Mouse (Mus musculus) hindbrain, embryonic 12.5 days (tissue): ENCODE results near the gene Clba1. TPM values are rescaled to one million over a fixed set of nuclear protein-coding genes. Genes with fewer than 3 reads are reported as not detected.

Experiments
- ATAC-seq: fragments of 200-750 bp; cut with Nextera tagmentation; 2 replicates; pipeline ENCODE4 v1.8.0; 2017; ENCODE audit warnings: moderate TSS enrichment; ENCODE audit not compliant: low FRiP score
- H3K27ac ChIP-seq: fragments of 300-500 bp; sonication (generic); 2 replicates; pipeline ENCODE4 v1.5.1; 2016; ENCODE audit warnings: mild to moderate bottlenecking
- H3K27me3 ChIP-seq: fragments of 300-500 bp; sonication (generic); 2 replicates; pipeline ENCODE4 v1.6.1; 2016; ENCODE audit warnings: mild to moderate bottlenecking
- H3K36me3 ChIP-seq: fragments of 300-500 bp; sonication (generic); 2 replicates; pipeline ENCODE4 v1.6.1; 2016; ENCODE audit warnings: mild to moderate bottlenecking
- H3K4me1 ChIP-seq: fragments of 300-500 bp; sonication (generic); 2 replicates; pipeline ENCODE4 v1.6.1; 2016
- H3K4me2 ChIP-seq: fragments of 300-500 bp; sonication (generic); replicated peaks from 2 replicates; pipeline ENCODE4 v1.6.1; 2016; ENCODE audit warnings: mild to moderate bottlenecking
- H3K4me3 ChIP-seq: fragments of 300-500 bp; sonication (generic); 2 replicates; pipeline ENCODE4 v1.5.1; 2016; ENCODE audit warnings: mild to moderate bottlenecking
- H3K9ac ChIP-seq: fragments of 300-500 bp; sonication (generic); 2 replicates; pipeline ENCODE4 v1.6.1; 2016; ENCODE audit warnings: mild to moderate bottlenecking, moderate library complexity
- H3K9me3 ChIP-seq: fragments of 300-500 bp; sonication (generic); replicated peaks from 2 replicates; pipeline ENCODE4 v1.6.1; 2016; ENCODE audit warnings: mild to moderate bottlenecking
- WGBS: fragments of 180-500 bp; shearing (Covaris S2); methylation state at CpG from one replicate; pipeline ENCODE4 v1.1.7; 2016; 5-methylcytosine and 5-hydroxymethylcytosine counted together
- polyA plus RNA-seq: library from polyadenylated mRNA; unstranded; fragments of >200 nt; fragmentation: Nextera tagmentation; extraction: Ambion mirVana; gene quantifications from 2 replicates; pipeline ENCODE4 v1.2.1, GENCODE M21; 2016

Clba1 gene
- polyA plus RNA-seq, 1 experiment from 2014 or later, result 19.7 TPM

DNA sequence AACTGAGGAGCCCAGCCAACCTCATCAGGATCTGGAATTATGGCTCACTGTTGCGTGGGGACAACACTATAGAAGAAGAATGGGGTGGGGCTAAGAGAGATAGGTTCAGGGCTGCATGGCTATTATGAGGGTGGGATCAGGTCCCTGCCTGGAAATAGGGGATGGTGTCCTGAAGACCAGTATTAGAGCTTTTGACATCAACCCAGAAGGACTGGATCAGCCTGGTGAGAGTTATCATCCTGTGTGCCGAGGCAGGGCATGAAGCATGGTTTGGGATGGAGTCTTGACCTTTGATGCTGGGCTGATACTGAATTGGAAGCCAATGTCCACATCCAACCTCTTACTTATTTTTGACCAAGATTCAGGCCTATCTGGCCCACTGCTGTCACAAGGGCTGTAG lies 39.0 kb upstream of the Clba1 start:
- Histone ChIP-seq H3K36me3 (no peaks in the 10 kb centered on the region), H3K27me3 (no peaks in the 10 kb centered on the region), H3K4me2 (no peak overlapping the region), H3K4me1 (no peaks in the 10 kb centered on the region), H3K9ac (no peak overlapping the region), H3K9me3 (no peaks in the 10 kb centered on the region), H3K27ac (no peak overlapping the region), H3K4me3 (no peak overlapping the region)
- no peak for ATAC-seq
- 79% methylated on average over 2 of the region's 2 CpGs for WGBS

DNA sequence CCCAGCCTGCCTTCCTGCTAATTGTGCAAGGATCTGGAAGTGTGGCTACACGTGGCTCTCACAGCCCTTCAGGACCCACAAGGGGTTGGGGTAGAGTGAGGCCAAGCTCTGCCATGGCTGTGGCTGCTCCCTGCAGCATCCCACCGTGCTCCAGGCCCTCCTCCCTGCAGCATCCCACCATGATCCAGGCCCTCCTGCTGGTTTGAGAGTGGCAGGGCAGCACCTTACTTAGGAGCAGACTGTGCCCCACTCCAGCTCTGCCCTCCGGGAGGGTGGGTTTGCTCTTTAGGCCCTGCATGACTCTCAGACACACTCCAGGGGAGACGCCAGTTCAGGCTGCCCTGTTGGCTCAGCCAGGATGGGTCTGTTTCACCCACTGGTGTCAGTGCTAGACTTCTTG lies 38.3 kb upstream of the Clba1 start:
- H3K27ac ChIP-seq, result no peak overlapping the region
- ATAC-seq, result no peak
- no peaks in the 10 kb centered on the region for H3K4me1 ChIP-seq
- H3K4me3 ChIP-seq, result no peak overlapping the region
- H3K9me3 ChIP-seq, result no peaks in the 10 kb centered on the region
- 70% methylated on average over 4 of the region's 4 CpGs for WGBS
- no peak overlapping the region for H3K9ac ChIP-seq
- H3K27me3 ChIP-seq, result no peaks in the 10 kb centered on the region
- no peaks in the 10 kb centered on the region for H3K36me3 ChIP-seq
- no peak overlapping the region for H3K4me2 ChIP-seq

DNA sequence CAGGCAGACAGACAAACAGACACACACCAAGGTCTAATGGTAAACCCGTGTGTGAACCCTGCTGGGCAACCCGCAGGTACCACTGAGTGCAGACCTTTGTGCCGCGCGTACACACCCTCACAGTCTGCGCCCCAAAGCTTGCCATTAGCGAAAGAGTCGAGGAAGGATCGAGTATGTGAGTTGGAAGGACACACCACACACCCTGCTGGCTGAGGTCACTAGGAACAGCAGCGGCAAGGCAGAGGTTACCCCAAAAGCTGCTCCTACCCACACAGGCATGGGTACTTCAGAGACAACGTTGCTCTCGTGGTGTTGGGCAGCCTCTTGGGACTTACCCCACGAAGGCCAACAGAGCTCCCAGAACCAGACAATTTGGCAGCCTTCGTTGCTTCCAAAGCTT lies 36.4 kb upstream of the Clba1 start:
- no peak for ATAC-seq
- no peak overlapping the region for H3K9ac ChIP-seq
- no peak overlapping the region for H3K4me2 ChIP-seq
- no peaks in the 10 kb centered on the region for H3K4me1 ChIP-seq
- H3K27me3 ChIP-seq, result no peaks in the 10 kb centered on the region
- 90% methylated on average over 14 of the region's 14 CpGs for WGBS
- H3K9me3 ChIP-seq, result no peaks in the 10 kb centered on the region
- no peak overlapping the region for H3K4me3 ChIP-seq
- no peaks in the 10 kb centered on the region for H3K36me3 ChIP-seq
- H3K27ac ChIP-seq, result no peak overlapping the region

DNA sequence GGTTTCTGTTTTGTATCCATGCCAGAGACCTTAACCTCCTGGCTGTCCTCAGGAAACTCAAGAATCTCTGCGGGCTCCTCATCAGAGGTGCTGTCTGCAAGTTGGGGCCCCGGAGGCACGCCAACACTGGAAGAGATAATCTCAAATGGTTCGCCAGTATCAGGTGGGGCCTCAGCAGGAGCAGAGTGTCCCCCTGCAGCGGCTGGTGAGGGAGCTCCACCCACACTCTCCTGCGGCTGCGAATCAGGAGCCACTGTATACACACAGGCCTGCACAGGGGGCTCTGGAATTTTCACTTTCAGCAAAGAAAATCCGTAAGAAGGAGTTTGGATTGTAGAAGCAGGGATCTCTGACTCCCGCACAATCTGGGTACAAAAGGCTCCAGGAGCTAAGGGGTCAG lies 35.4 kb upstream of the Clba1 start:
- H3K4me2 ChIP-seq, result no peak overlapping the region
- no peak overlapping the region for H3K27ac ChIP-seq
- WGBS, result 43% methylated on average over 9 of the region's 9 CpGs
- no peak for ATAC-seq
- no peak overlapping the region for H3K4me3 ChIP-seq
- H3K9me3 ChIP-seq, result no peaks in the 10 kb centered on the region
- H3K36me3 ChIP-seq, result no peaks in the 10 kb centered on the region
- no peak overlapping the region for H3K9ac ChIP-seq
- H3K27me3 ChIP-seq, result no peaks in the 10 kb centered on the region
- H3K4me1 ChIP-seq, result no peaks in the 10 kb centered on the region

DNA sequence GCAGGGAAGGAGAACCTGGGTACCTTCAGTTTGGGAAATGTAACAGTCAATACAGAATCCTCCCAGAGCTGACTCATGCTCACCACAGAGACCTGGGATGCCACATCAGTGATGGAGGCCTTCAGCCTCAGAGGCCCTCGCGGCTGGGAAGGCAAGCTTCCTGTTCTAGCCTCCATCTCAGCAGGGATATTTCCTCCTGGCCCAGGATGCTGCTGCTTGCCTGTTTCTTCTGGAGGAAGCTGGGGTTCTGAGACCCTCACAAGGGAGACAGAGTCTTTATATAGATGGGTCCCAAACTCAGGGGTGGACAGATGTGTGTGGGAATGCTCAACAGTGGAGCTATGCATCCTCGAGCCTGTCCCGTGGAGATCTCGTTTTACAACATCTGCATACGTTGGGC lies 34.7 kb upstream of the Clba1 start:
- H3K9ac ChIP-seq, result no peak overlapping the region
- 91% methylated on average over 6 of the region's 6 CpGs for WGBS
- H3K36me3 ChIP-seq, result no peaks in the 10 kb centered on the region
- no peak overlapping the region for H3K27ac ChIP-seq
- no peaks in the 10 kb centered on the region for H3K9me3 ChIP-seq
- H3K4me2 ChIP-seq, result no peak overlapping the region
- no peak overlapping the region for H3K4me3 ChIP-seq
- no peak for ATAC-seq
- H3K27me3 ChIP-seq, result no peaks in the 10 kb centered on the region
- H3K4me1 ChIP-seq, result no peaks in the 10 kb centered on the region

DNA sequence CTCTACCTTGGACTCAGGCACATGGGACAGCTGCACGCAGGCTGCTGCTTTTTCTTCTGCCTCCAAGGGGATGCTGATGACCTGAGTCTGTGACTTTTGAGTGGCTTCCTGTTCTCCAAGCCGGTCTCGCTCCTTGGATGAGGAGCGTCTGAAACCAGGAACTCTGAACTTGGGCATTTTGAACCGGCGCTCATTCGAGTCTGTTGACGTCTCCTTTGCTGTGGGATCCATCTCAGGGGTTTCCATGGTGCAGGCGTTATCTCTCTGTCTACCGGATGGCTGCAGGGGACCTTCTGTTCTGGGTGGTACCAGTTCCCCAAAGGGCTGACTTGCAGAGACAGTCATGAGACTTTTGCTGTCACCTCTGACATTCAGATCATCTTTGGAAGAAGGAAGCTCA lies 34.3 kb upstream of the Clba1 start:
- no peak for ATAC-seq
- no peaks in the 10 kb centered on the region for H3K36me3 ChIP-seq
- 95% methylated on average over 10 of the region's 10 CpGs for WGBS
- no peaks in the 10 kb centered on the region for H3K9me3 ChIP-seq
- H3K27ac ChIP-seq, result no peak overlapping the region
- no peaks in the 10 kb centered on the region for H3K27me3 ChIP-seq
- no peak overlapping the region for H3K4me3 ChIP-seq
- no peak overlapping the region for H3K4me2 ChIP-seq
- no peak overlapping the region for H3K9ac ChIP-seq
- no peaks in the 10 kb centered on the region for H3K4me1 ChIP-seq

DNA sequence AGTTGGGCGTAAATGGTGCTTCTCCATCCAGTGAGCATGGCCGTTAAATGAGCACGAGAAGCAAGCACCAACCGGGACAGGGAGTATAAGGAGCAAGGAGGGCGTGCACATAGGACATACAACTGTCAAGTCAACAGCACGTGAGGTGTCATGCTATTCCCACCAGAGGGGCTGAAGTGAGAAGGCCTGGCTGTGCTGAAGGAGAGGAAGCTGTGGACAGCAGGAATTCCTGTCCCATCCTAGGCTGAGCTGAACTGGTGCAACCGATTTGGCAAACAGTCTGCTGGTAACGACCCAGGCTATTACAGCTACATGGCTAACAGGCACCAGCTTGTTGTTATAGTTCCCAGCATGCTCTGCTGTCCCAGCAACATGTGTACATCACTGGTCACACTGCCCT lies 17.7 kb upstream of the Clba1 start:
- Histone ChIP-seq H3K27ac (no peak overlapping the region), H3K4me1 (peaks cover 10% of the 10 kb centered on the region), H3K27me3 (no peaks in the 10 kb centered on the region), H3K4me3 (no peak overlapping the region), H3K4me2 (no peak overlapping the region), H3K36me3 (no peaks in the 10 kb centered on the region), H3K9ac (no peak overlapping the region), H3K9me3 (no peaks in the 10 kb centered on the region)
- WGBS, result 75% methylated on average over 8 of the region's 8 CpGs
- ATAC-seq, result no peak

DNA sequence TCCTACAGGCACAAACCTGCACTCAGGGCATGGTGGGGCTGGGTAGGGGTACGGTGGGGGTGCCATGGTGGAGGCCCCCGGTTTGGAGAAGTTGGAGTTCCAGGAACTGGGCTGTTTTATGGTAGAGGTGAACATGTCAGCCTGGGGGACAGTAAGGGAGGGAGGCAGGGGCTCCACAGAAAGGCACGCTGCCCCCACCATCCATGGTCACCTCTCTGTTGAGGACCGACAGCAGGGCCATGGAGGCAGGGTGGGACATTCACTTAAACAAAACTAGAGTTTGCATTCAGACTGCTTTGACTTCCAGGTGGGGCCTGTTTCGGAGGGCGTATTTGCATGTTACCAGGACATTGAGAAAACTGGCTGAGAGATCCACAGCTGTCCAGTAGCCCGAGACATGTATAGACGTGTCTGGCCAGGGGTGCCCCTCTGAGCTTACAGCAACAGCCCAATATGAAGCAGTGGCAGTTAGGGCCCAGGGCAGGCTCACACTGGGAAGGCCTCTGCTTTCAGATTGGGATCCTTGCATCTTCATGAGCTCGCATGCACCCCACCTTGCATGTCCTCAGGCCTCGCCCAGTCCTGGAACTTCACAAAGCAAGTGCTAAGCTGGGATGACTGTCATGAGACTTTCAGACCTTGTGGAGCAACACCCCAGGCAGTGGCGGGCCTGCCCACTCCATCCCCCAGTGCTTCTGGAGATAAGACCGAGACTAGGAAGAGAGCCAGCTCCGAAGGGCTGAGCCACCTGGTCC lies 15.0 kb upstream of the Clba1 start:
- H3K27ac ChIP-seq, result no peak overlapping the region
- H3K4me1 ChIP-seq, result peaks cover 18% of the 10 kb centered on the region
- H3K9me3 ChIP-seq, result no peaks in the 10 kb centered on the region
- no peak overlapping the region for H3K4me3 ChIP-seq
- no peak overlapping the region for H3K9ac ChIP-seq
- 75% methylated on average over 13 of the region's 13 CpGs for WGBS
- no peak overlapping the region for H3K4me2 ChIP-seq
- ATAC-seq, result no peak
- H3K36me3 ChIP-seq, result no peaks in the 10 kb centered on the region
- H3K27me3 ChIP-seq, result peaks cover 8% of the 10 kb centered on the region; the same call in 1 of the 2 replicates

DNA sequence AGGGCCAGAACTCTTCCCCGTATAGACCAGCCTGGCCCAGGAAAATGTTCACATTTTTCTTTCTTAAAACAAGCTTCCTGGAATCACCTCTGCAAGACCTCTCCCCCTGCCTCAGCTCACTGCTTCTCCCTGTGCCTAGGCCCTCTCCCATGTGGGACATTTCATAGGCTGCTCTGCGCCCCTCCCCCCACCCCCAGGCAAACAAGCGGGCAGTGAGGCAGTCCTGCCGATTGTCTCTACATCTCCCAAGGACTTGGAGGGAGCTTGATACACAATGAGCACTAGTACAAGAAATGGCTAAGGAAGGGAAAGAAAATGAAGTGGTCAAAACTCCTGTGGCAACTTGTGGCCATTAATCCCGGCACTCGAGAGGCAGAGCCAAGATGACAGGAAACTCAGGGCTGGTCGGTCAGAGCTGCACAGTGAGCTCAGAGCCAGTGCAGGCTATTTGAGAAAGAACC lies 14.4 kb upstream of the Clba1 start:
- no peak overlapping the region for H3K27ac ChIP-seq
- H3K9me3 ChIP-seq, result no peaks in the 10 kb centered on the region
- peaks cover 11% of the 10 kb centered on the region; the same call in 1 of the 2 replicates for H3K27me3 ChIP-seq
- H3K4me3 ChIP-seq, result no peak overlapping the region
- H3K36me3 ChIP-seq, result no peaks in the 10 kb centered on the region
- WGBS, result 32% methylated on average over 7 of the region's 7 CpGs
- no peak for ATAC-seq
- no peak overlapping the region for H3K4me2 ChIP-seq
- H3K9ac ChIP-seq, result no peak overlapping the region
- peaks cover 18% of the 10 kb centered on the region for H3K4me1 ChIP-seq

DNA sequence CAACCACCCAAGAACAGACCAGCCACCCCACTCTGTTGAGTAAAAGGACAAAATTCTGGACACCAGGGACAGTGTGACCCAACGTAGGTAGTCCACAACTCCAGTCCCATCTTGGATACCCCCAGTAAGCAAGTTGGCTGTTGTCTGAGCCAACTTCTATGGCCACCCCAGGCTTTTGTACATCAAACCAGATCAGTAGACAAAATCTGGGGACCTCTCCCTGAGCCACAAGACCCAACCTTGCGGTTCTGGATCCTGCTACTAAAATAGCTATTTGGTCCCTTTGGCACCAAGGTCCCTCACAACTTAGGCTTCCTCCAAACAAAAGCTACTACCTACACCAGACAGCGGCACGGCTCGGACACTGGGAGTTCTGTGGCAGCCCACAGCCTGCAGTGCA lies 13.7 kb upstream of the Clba1 start:
- no peaks in the 10 kb centered on the region for H3K9me3 ChIP-seq
- H3K4me3 ChIP-seq, result no peak overlapping the region
- no peak for ATAC-seq
- H3K27me3 ChIP-seq, result peaks cover 17% of the 10 kb centered on the region; the same call in 1 of the 2 replicates
- no peak overlapping the region for H3K4me2 ChIP-seq
- peaks cover 18% of the 10 kb centered on the region for H3K4me1 ChIP-seq
- H3K27ac ChIP-seq, result no peak overlapping the region
- 83% methylated on average over 5 of the region's 5 CpGs for WGBS
- no peaks in the 10 kb centered on the region for H3K36me3 ChIP-seq
- H3K9ac ChIP-seq, result no peak overlapping the region

DNA sequence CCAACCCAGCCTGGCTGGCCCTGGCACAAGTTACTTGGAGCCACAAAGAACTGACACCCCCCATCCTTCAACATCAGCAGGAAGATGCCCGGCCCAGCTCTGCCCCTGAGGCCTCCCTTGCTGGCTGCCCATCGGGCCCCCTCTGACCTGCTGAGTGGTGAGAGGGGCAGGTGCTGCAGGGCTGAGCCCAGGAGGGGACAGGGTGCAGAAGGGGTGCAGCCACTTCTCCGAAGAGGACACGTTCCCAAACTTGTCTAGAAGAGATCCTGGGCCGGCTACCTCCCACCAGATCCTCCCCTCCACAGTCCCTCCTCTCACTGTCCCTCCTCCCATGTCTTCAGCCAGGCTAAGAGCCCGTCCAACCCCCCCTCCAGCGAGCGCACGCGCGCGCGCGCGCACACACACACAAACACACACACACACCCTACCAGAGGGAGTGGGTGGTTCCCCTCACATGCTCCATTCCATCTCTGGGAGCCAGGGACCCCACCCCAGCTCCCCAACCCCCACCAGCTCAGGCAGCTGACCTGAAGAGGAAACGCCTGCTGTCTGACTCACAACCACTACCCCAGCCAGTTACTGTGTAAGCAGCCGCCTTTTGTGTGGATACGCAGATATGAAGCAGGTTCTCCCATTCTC lies 13.2 kb upstream of the Clba1 start:
- Histone ChIP-seq H3K9me3 (no peaks in the 10 kb centered on the region), H3K9ac (no peak overlapping the region; the same call in 1 of the 2 replicates), H3K4me1 (peaks cover 20% of the 10 kb centered on the region), H3K4me3 (no peak overlapping the region), H3K27me3 (peaks cover 22% of the 10 kb centered on the region), H3K4me2 (no peak overlapping the region), H3K36me3 (no peaks in the 10 kb centered on the region), H3K27ac (no peak overlapping the region)
- no peak for ATAC-seq
- 71% methylated on average over 18 of the region's 18 CpGs for WGBS

DNA sequence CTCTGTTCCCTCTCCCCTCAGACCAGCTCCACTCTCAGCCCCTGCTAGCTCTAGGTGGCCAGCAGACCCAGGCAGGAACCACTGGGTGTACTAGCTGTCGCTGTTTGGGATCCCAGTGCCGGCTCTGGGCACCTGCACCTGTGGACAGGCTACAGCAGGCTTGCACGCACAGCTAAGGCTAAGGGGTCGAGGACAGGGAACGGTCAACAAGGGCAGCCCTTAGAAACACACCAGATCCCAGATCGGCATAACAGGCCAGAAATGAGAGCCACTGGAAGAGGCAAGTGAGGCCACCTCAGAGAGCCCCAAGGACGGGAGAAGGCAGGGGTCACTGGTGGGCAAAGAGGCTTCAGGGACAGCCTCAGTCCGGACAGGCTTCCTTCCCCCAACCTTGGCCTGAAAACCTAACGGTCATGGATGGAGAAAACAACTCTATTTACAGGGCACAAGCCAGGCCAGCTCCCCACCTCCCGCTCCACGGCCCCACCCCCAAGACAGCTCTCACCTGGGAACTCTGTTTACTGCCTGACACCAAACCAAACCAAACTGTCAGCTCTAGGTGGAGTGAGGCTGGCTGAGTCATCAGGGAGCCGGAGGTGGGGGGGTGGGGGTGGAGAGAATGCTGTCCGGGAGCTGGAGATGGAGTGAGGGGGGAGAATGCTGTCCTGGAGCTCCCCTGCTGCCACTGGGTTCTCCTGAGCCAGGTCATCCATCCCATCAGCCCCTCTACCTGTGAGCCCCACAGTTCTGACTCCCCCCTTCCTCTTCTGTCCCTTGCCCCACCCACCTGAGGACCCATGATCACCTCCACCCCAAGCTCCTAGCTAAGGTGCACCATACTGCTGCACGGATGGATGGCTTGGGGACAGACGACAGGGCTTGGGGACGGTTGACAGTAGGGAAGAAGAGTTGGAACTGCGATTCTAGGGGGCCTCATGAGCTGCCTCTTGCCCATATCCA lies 11.9 kb upstream of the Clba1 start:
- ATAC-seq, result no peak
- Histone ChIP-seq H3K36me3 (no peaks in the 10 kb centered on the region), H3K9me3 (no peaks in the 10 kb centered on the region), H3K27ac (no peak overlapping the region), H3K9ac (no peak overlapping the region; the same call in 1 of the 2 replicates), H3K4me1 (peaks cover 28% of the 10 kb centered on the region), H3K4me2 (no peak overlapping the region), H3K27me3 (peaks cover 34% of the 10 kb centered on the region), H3K4me3 (no peak overlapping the region)
- WGBS, result 47% methylated on average over 17 of the region's 17 CpGs
